Mouse (Mus musculus): ENCODE results near the gene Dgcr2.

DNA sequence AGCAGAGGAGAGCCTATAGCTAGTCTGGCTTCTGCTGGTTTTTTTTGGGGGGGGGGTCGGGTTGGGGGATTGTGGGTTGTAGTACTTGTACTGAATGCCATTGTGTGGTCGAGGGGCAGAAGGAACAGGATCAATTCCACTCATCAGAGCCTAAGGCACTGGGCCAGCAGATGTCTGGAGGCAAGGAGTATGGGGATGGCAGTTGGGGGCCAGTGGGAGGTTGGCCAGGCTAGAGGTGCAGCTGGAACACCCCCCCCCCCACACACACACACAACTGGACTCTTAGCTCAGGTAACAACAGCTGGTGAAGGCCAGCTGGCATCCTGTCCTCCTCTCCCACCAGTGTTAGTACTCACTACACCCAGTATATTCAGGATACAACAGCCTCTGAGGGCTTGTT lies 30.8 kb upstream of the Dgcr2 start:
- TF ChIP-seq CTCF (IDR thresholded peaks at IDR 0.05; ENCODE audit: low read depth, low read length) (no peak), POLR2A (IDR thresholded peaks at IDR 0.05; ENCODE audit: borderline replicate concordance, low read depth, low read length) (no peak)

Data from bone marrow macrophage, adult 2 months (primary cell).